Mouse (Mus musculus): ENCODE results near the gene Gm4756. TPM values are rescaled to one million over a fixed set of nuclear protein-coding genes. Genes with fewer than 3 reads are reported as not detected.
"Not testable (repeated sequence)": the region's sequence is repeated elsewhere in the genome, so short reads cannot be mapped to it uniquely, and the experiment has no call there.

Gene Gm4756
- total and polyA plus RNA-seq, 3 experiments, result not detected

DNA sequence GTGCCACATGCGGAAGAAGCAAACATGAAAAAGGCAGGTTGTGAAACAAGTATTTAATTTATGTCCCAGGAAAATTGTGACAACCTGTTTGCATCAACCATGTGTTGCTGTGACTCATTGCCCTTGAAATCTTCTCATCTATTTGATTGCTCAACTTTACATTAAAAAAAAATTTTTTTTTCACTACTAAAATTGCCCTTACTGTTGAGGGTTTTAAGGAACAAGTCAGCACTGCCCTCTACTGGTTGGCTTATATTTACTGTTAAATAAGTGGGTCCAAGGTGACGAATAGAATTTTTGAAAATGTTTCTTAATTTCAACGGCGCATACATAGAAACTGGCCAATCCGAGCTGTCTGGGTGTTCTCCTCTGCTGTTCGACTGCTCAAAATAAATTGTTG lies 44.4 kb upstream of the Gm4756 start (continued):
- TF ChIP-seq MEF2A (IDR thresholded peaks at IDR 0.05; ENCODE audit: borderline replicate concordance, low read depth, low read length) (no peak), MAFK (IDR thresholded peaks at IDR 0.05; ENCODE audit: insufficient replicate concordance, low read length) (no peak), IRF4 (IDR thresholded peaks at IDR 0.05; ENCODE audit: low read depth, low read length) (no peak), RAD21 (IDR thresholded peaks at IDR 0.05; ENCODE audit: low read depth, low read length) (peak; percentile 82), JUND (conservative IDR thresholded peaks at IDR 0.05; ENCODE audit: low read depth, low read length) (no peak)

DNA sequence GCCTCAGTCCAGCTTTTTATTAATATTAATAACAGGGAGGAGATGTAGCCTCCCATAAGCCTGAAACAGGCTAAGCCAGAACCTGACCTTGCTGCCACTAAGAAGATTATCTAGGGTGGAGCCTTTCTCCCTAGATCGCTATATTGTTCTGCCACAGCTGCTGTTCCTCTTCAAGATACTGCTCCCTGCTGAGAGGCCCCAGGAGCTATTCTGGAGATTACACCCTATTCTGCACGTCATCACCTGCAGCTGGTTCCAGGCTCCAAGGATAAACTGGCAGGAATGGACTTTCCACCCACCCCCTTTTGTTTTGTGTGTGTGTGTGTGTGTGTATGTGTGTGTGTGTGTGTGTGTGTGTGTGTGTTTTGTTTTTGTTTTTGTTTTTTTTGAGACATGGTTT lies 38.8 kb upstream of the Gm4756 start:
- H3K4me3 ChIP-seq (replicated peaks in 1 of 3; ENCODE audit: low read depth in 2 of 3, low read length in 2 of 3, poor library complexity in 1 of 3); DNase-seq (ENCODE audit: extremely low read depth); H3K9ac ChIP-seq (ENCODE audit: insufficient read depth, low read depth); H3K79me2 ChIP-seq (replicated peaks; ENCODE audit: control insufficient read depth, extremely low read depth, insufficient read depth, poor library complexity, severe bottlenecking); H3K27me3 ChIP-seq (replicated peaks); in situ Hi-C loops (cut with MboI; ENCODE audit: low pct_ligation_motif_present, low pct_unique_long_range_greater_than_20kb, low sequenced_read_pairs); H3K9me3 ChIP-seq (replicated peaks; ENCODE audit: low read length); H3K4me2 ChIP-seq (ENCODE audit: insufficient read depth, low read depth, poor library complexity, severe bottlenecking); dilution Hi-C loops (cut with MboI; ENCODE audit: extremely low pct_ligation_motif_present, extremely low pct_unique_long_range_greater_than_20kb, low sequenced_read_pairs); H3K36me3 ChIP-seq (replicated peaks in 1 of 2; ENCODE audit: control insufficient read depth in 1 of 2, insufficient read depth in 1 of 2, low read length in 1 of 2); H3K4me1 ChIP-seq (ENCODE audit: control insufficient read depth in 1 of 2, insufficient read depth in 2 of 2); H3K27ac ChIP-seq (ENCODE audit: insufficient read depth, low read depth): not testable (repeated sequence)

DNA sequence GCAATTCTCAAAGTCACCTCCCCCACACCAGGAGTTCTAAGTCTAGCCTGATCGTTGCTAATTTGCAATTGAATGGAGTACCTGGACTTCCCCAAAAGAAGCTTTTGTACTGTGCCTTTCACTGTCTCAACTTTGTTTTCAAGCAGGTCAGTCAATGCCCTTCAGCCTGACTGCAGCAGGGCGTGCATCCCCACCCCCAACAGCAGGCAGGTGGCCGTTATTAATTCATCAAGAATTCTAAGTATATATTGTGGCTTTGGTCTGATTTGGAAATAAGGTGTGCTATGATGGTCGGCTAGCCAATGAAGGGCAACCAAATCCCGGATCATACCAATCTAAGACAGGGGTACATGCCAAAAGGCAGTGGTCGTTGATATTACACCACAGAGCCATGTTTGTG lies 38.3 kb upstream of the Gm4756 start:
- H3K79me2 ChIP-seq (replicated peaks; ENCODE audit: control insufficient read depth, extremely low read depth, insufficient read depth, poor library complexity, severe bottlenecking); H3K4me1 ChIP-seq (ENCODE audit: control insufficient read depth in 1 of 2, insufficient read depth in 2 of 2); dilution Hi-C loops (cut with MboI; ENCODE audit: extremely low pct_ligation_motif_present, extremely low pct_unique_long_range_greater_than_20kb, low sequenced_read_pairs); H3K9ac ChIP-seq (ENCODE audit: insufficient read depth, low read depth); DNase-seq (ENCODE audit: extremely low read depth); in situ Hi-C loops (cut with MboI; ENCODE audit: low pct_ligation_motif_present, low pct_unique_long_range_greater_than_20kb, low sequenced_read_pairs); H3K4me3 ChIP-seq (replicated peaks in 1 of 3; ENCODE audit: low read depth in 2 of 3, low read length in 2 of 3, poor library complexity in 1 of 3); H3K36me3 ChIP-seq (replicated peaks in 1 of 2; ENCODE audit: control insufficient read depth in 1 of 2, insufficient read depth in 1 of 2, low read length in 1 of 2); H3K27me3 ChIP-seq (replicated peaks); H3K27ac ChIP-seq (ENCODE audit: insufficient read depth, low read depth); H3K9me3 ChIP-seq (replicated peaks; ENCODE audit: low read length); H3K4me2 ChIP-seq (ENCODE audit: insufficient read depth, low read depth, poor library complexity, severe bottlenecking): not testable (repeated sequence)

DNA sequence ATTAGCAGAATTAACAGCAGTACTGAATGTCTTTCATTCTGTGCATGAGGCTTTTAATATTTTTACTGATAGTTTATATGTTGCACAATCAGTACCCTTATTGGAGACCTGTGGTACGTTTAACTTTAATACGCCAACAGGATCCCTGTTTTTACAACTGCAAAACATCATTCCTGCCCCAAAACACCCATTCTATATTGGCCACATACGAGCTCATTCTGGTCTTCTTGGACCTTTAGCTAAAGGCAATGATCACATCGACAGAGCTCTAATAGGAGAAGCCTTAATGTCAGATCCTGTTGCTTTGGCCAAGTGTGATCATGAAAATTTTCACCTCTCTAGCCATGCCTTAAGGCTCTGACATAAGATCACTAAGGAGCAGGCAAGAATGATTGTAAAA lies 37.1 kb upstream of the Gm4756 start:
- DNase-seq (ENCODE audit: extremely low read depth); H3K27me3 ChIP-seq (replicated peaks); dilution Hi-C loops (cut with MboI; ENCODE audit: extremely low pct_ligation_motif_present, extremely low pct_unique_long_range_greater_than_20kb, low sequenced_read_pairs); H3K4me1 ChIP-seq (ENCODE audit: control insufficient read depth in 1 of 2, insufficient read depth in 2 of 2); in situ Hi-C loops (cut with MboI; ENCODE audit: low pct_ligation_motif_present, low pct_unique_long_range_greater_than_20kb, low sequenced_read_pairs); H3K4me2 ChIP-seq (ENCODE audit: insufficient read depth, low read depth, poor library complexity, severe bottlenecking); H3K79me2 ChIP-seq (replicated peaks; ENCODE audit: control insufficient read depth, extremely low read depth, insufficient read depth, poor library complexity, severe bottlenecking); H3K36me3 ChIP-seq (replicated peaks in 1 of 2; ENCODE audit: control insufficient read depth in 1 of 2, insufficient read depth in 1 of 2, low read length in 1 of 2); H3K9me3 ChIP-seq (replicated peaks; ENCODE audit: low read length); H3K4me3 ChIP-seq (replicated peaks in 1 of 3; ENCODE audit: low read depth in 2 of 3, low read length in 2 of 3, poor library complexity in 1 of 3); H3K27ac ChIP-seq (ENCODE audit: insufficient read depth, low read depth); H3K9ac ChIP-seq (ENCODE audit: insufficient read depth, low read depth): not testable (repeated sequence)

DNA sequence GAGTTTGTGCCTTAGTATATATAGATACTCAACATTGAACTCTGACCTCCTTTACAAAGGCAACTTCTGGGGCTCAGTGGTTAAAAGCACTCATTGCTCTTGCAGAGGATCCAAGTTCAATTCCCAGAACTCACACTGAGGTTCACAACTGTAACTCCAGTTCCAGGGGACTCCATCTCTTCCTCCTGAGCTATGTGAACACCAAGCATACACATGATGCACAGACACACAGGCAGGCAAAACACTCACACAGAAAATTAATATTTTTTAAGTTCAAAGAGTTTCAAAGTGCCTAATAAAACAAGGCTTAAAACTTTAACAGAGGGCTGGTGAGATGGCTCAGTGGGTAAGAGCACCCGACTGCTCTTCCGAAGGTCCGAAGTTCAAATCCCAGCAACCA lies 34.2 kb upstream of the Gm4756 start:
- Histone ChIP-seq H3K9me3 (replicated peaks; ENCODE audit: low read length) (no peaks in the 10 kb centered on the region), H3K36me3 (replicated peaks in 1 of 2; ENCODE audit: control insufficient read depth in 1 of 2, insufficient read depth in 1 of 2, low read length in 1 of 2) (no peaks in the 10 kb centered on the region), H3K4me2 (ENCODE audit: insufficient read depth, low read depth, poor library complexity, severe bottlenecking) (no peak overlapping the region), H3K9ac (ENCODE audit: insufficient read depth, low read depth) (no peak overlapping the region), H3K4me1 (ENCODE audit: control insufficient read depth in 1 of 2, insufficient read depth in 2 of 2) (peaks cover 0 to 5% of the 10 kb centered on the region in 2 experiments; a peak in 2 of 4 replicates), H3K4me3 (replicated peaks in 1 of 3; ENCODE audit: low read depth in 2 of 3, low read length in 2 of 3, poor library complexity in 1 of 3) (no peak overlapping the region), H3K79me2 (replicated peaks; ENCODE audit: control insufficient read depth, extremely low read depth, insufficient read depth, poor library complexity, severe bottlenecking) (no peaks in the 10 kb centered on the region), H3K27ac (ENCODE audit: insufficient read depth, low read depth) (no peak overlapping the region), H3K27me3 (replicated peaks) (no peaks in the 10 kb centered on the region)
- TF ChIP-seq HCFC1 (IDR thresholded peaks at IDR 0.05; ENCODE audit: low read depth, low read length) (no peak), PAX5 (IDR thresholded peaks at IDR 0.05; ENCODE audit: low read length) (no peak)
- in situ Hi-C loops (cut with MboI; ENCODE audit: low pct_ligation_motif_present, low pct_unique_long_range_greater_than_20kb, low sequenced_read_pairs), result no loop called here
- DNase-seq (ENCODE audit: extremely low read depth), result no peak
- dilution Hi-C loops (cut with MboI; ENCODE audit: extremely low pct_ligation_motif_present, extremely low pct_unique_long_range_greater_than_20kb, low sequenced_read_pairs), result no loop called here
